Mouse (Mus musculus) ES-Bruce4 (cell line): ENCODE data around the gene Sec24a. TPM values are rescaled to one million over a fixed set of nuclear protein-coding genes. Genes with fewer than 3 reads are reported as not detected.

Source experiments
- H3K27ac ChIP-seq: 2 replicates; pipeline ENCODE4 v1.5.1; 2012; ENCODE audit warnings: low read length, inconsistent platforms; ENCODE audit not compliant: insufficient read depth
- H3K27me3 ChIP-seq: 2 replicates; pipeline ENCODE4 v1.6.1; 2012; ENCODE audit warnings: mild to moderate bottlenecking, low read length, inconsistent platforms; ENCODE audit not compliant: control insufficient read depth, poor library complexity, insufficient read depth, severe bottlenecking
- H3K36me3 ChIP-seq: 2 replicates; pipeline ENCODE4 v1.6.1; 2012; ENCODE audit warnings: inconsistent platforms, mild to moderate bottlenecking, low read length, moderate library complexity; ENCODE audit not compliant: control insufficient read depth, poor library complexity, insufficient read depth, severe bottlenecking
- H3K4me1 ChIP-seq: one replicate; pipeline ENCODE4 v1.8.1; 2011; ENCODE audit warnings: low read length; ENCODE audit not compliant: control insufficient read depth, insufficient read depth
- H3K4me3 ChIP-seq: 2 replicates; pipeline ENCODE4 v1.5.1; 2011; ENCODE audit warnings: low read depth, mild to moderate bottlenecking, low read length
- H3K9ac ChIP-seq: 2 replicates; pipeline ENCODE4 v1.6.1; 2012; ENCODE audit warnings: low read depth, mild to moderate bottlenecking, inconsistent platforms; ENCODE audit not compliant: poor library complexity, severe bottlenecking
- H3K9me3 ChIP-seq: replicated peaks from 2 replicates; pipeline ENCODE4 v1.6.1; 2012; ENCODE audit warnings: mild to moderate bottlenecking, low read length, inconsistent platforms; ENCODE audit not compliant: control insufficient read depth, poor library complexity, insufficient read depth, severe bottlenecking
- CTCF ChIP-seq: IDR thresholded peaks from one replicate; pipeline ENCODE4 v1.8.1; 2011; ENCODE audit warnings: low read depth, low read length
- EP300 ChIP-seq: IDR thresholded peaks from 2 replicates; pipeline ENCODE4 v1.6.1; 2011; ENCODE audit warnings: low read depth, low read length; ENCODE audit not compliant: insufficient read depth
- POLR2A ChIP-seq: IDR thresholded peaks from one replicate; pipeline ENCODE4 v1.8.1; 2011; ENCODE audit warnings: low read length; ENCODE audit not compliant: insufficient read depth
- polyA plus RNA-seq: library from polyadenylated mRNA; stranded (reverse); fragments of >200 nt; gene quantifications from 2 replicates; pipeline ENCODE4 v1.2.4, GENCODE M21; 2011; ENCODE audit warnings: low read depth; ENCODE audit not compliant: missing spikeins, insufficient read depth, insufficient read length

Sec24a gene
- 50.2 and 50.5 TPM in 2 replicates for polyA plus RNA-seq

- Histone ChIP-seq H3K4me1 (no peaks in the 10 kb centered on the region), H3K36me3 (no peaks in the 10 kb centered on the region), H3K4me3 (peak within 1 kb of the TSS; percentile 100), H3K27me3 (no peaks in the 10 kb centered on the region), H3K27ac (no peak within 1 kb of the TSS), H3K9me3 (no peaks in the 10 kb centered on the region), H3K9ac (peak within 1 kb of the TSS; percentile 92)
- TF ChIP-seq POLR2A (peak; percentile 55), EP300 (no peak)
These were observed at the start of gene Sec24a, which contains the start of gene Sar1b for GRCm38 (mm10) chr11:51763213-51763907. Gene Sec24a (minus strand): TSS chr11:51763634. Gene Sar1b (plus strand): TSS chr11:51763687.

- TF ChIP-seq EP300 (no peak), POLR2A (no peak), CTCF (no peak)
- H3K4me3 ChIP-seq: no peak overlapping the region
- no peaks in the 10 kb centered on the region for H3K36me3 ChIP-seq
These were observed 48.6 kb upstream of the Sec24a start for GRCm38 (mm10) chr11:51812022-51812546.

GRCm38 (mm10) chr11:51811230-51811629 is 47.8 kb upstream of the Sec24a start:
- Histone ChIP-seq H3K4me1 (no peaks in the 10 kb centered on the region), H3K9me3 (no peaks in the 10 kb centered on the region), H3K36me3 (no peaks in the 10 kb centered on the region), H3K27me3 (no peaks in the 10 kb centered on the region), H3K27ac (no peak overlapping the region), H3K9ac (no peak overlapping the region), H3K4me3 (no peak overlapping the region)
- TF ChIP-seq POLR2A (no peak), CTCF (peak; percentile 69), EP300 (no peak)

More at GRCm38 (mm10) chr11:51812022-51812546, 48.6 kb upstream of the Sec24a start:
- Histone ChIP-seq H3K27ac (no peak overlapping the region), H3K27me3 (no peaks in the 10 kb centered on the region), H3K4me1 (no peaks in the 10 kb centered on the region), H3K9me3 (no peaks in the 10 kb centered on the region), H3K9ac (no peak overlapping the region)

DNA sequence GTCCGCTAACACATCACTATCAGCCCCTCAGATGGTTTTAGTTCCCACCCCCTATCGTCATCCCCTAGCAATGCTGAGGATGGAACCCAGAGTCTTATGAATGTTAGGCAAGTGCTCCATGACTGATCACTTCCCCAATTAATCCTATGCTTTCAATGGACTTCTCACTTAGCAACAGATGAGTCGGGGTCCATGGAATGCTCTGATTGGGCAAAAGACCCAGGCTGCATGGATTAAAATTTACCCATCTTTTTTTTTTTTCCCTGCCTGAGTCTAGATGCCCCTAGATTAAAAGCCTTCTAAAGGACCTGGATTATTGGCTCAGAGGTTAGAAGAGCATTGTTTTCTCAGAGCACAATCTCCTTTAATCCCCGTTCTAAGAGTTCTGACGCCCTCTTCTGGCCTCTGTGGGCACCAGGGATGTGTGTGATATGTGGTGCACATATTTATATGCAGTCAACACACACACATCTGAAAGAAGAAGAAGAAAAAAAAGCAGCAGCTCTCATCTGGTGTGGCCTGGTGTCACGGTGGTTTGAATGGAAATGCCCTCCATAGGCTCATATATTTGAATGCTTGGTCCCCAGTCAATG is 46.3 kb upstream of the Sec24a start:
- H3K27ac ChIP-seq: no peak overlapping the region
- no peaks in the 10 kb centered on the region for H3K9me3 ChIP-seq
- H3K27me3 ChIP-seq: no peaks in the 10 kb centered on the region
- TF ChIP-seq CTCF: peak; percentile 8
- TF ChIP-seq POLR2A: no peak
- no peak overlapping the region for H3K4me3 ChIP-seq
- H3K36me3 ChIP-seq: no peaks in the 10 kb centered on the region
- H3K4me1 ChIP-seq: no peaks in the 10 kb centered on the region
- H3K9ac ChIP-seq: no peak overlapping the region

DNA sequence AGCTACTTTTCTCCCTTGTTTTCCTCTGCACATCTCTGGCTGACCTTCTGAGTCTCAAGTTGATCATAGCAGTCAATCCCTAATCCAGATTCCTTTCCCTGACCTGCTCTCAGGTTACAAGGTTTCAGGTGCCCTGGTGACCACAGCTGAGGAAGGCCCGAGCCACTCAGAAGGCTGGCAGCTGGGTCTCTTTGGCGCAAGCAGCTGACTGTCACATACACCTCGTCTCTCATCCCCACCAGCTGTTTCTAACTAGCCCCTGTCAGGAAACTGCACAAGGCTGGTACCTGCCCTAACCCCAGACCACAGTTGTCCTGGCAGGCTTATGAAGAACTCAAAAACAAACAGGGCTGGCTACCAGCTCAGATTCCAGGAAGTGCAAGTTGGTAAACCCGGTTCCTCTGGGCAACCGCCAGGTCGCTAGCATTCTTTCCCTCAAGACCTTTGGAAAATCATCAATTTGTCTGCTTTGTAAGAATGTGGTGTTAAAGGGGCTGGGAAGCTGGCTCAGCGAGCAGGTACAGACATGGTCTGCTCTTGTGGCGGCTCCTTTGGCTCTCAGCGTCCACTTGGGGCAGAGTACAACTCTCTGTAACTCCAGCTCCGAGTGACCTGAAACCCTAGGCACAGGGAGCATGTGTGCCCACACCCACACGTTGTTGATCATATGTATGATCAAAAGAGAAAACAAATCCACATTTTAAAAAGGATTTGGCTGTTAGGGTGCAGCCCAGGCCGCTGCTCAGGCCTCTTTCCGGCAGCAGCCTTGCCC is 43.9 kb upstream of the Sec24a start:
- Histone ChIP-seq H3K36me3 (no peaks in the 10 kb centered on the region), H3K9me3 (no peaks in the 10 kb centered on the region), H3K27me3 (no peaks in the 10 kb centered on the region), H3K4me1 (no peaks in the 10 kb centered on the region), H3K4me3 (peak overlapping the region; percentile 47), H3K9ac (peak overlapping the region; percentile 49), H3K27ac (no peak overlapping the region)
- no peak for TF ChIP-seq CTCF
- TF ChIP-seq POLR2A: no peak
- no peak for TF ChIP-seq EP300
